Mouse (Mus musculus) CH12.LX (cell line): ENCODE measurements around the gene Daxx. TPM values are rescaled to one million over a fixed set of nuclear protein-coding genes. Genes with fewer than 3 reads are reported as not detected.
A peak's percentile ranks its signal among the peaks of the same experiment; 100 is the strongest.
"Not testable (repeated sequence)": the region's sequence is repeated elsewhere in the genome, so short reads cannot be mapped to it uniquely, and the experiment has no call there.

Experiments used
- DNase-seq: peaks from one replicate; pipeline ENCODE4 v3.0.0-alpha.2; 2013; ENCODE audit errors: extremely low read depth
- H3K27ac ChIP-seq: 2 replicates; pipeline ENCODE4 v1.5.1; 2012; ENCODE audit warnings: low read depth, mild to moderate bottlenecking, control low read depth, moderate library complexity; ENCODE audit not compliant: insufficient read depth
- H3K27me3 ChIP-seq: replicated peaks from 2 replicates; pipeline ENCODE3; 2012; ENCODE audit warnings: inconsistent platforms
- H3K36me3 ChIP-seq, 2 experiments: replicated peaks in 1 of 2; 2 replicates each; pipeline versions ENCODE3 to v1.6.1; 2012; ENCODE audit warnings: inconsistent platforms in 1 of 2, low read length in 1 of 2, mild to moderate bottlenecking in 1 of 2, mixed read lengths in 1 of 2, moderate library complexity in 1 of 2; ENCODE audit not compliant: control insufficient read depth in 1 of 2, insufficient read depth in 1 of 2
- H3K4me1 ChIP-seq, 2 experiments: 2 replicates each; pipeline ENCODE4 v1.6.1; 2012; ENCODE audit warnings: inconsistent platforms in 1 of 2, moderate library complexity in 1 of 2; ENCODE audit not compliant: insufficient read depth in 2 of 2, control insufficient read depth in 1 of 2
- H3K4me2 ChIP-seq: 2 replicates; pipeline ENCODE4 v1.6.1; 2012; ENCODE audit warnings: low read depth, mild to moderate bottlenecking, control low read depth; ENCODE audit not compliant: poor library complexity, insufficient read depth, severe bottlenecking
- H3K4me3 ChIP-seq, 3 experiments: fragments of 150-350 bp in 1 of 3; sonication (generic) in 1 of 3; replicated peaks in 1 of 3; 2 replicates each; pipeline versions ENCODE3 to v1.5.1; 2011 to 2012; ENCODE audit warnings: low read depth in 2 of 3, low read length in 2 of 3, mild to moderate bottlenecking in 2 of 3, moderate library complexity in 2 of 3, control low read depth in 1 of 3, improper control_type of control experiment in 1 of 3, inconsistent platforms in 1 of 3, mixed read lengths in 1 of 3; ENCODE audit not compliant: poor library complexity in 1 of 3
- H3K79me2 ChIP-seq: replicated peaks from 2 replicates; pipeline ENCODE4 v1.6.1; 2012; ENCODE audit warnings: mild to moderate bottlenecking, moderate library complexity; ENCODE audit not compliant: control insufficient read depth, poor library complexity, insufficient read depth, severe bottlenecking; ENCODE audit errors: extremely low read depth
- H3K9ac ChIP-seq: 2 replicates; pipeline ENCODE4 v1.6.1; 2012; ENCODE audit warnings: low read depth, mild to moderate bottlenecking, control low read depth, moderate library complexity; ENCODE audit not compliant: insufficient read depth
- H3K9me3 ChIP-seq: replicated peaks from 2 replicates; pipeline ENCODE3; 2012; ENCODE audit warnings: low read length, inconsistent platforms, mixed read lengths
- CTCF ChIP-seq, 2 experiments: IDR thresholded peaks in 1 of 2; conservative IDR thresholded peaks in 1 of 2; 2 replicates each; pipeline ENCODE4 v1.5.1; 2011 to 2012; ENCODE audit warnings: low read depth in 2 of 2, low read length in 2 of 2, improper control_type of control experiment in 1 of 2, inconsistent platforms in 1 of 2, mild to moderate bottlenecking in 1 of 2, moderate library complexity in 1 of 2
- E2F4 ChIP-seq: IDR thresholded peaks from 2 replicates; pipeline ENCODE4 v1.6.1; 2011; ENCODE audit warnings: low read depth, low read length, improper control_type of control experiment; ENCODE audit not compliant: insufficient replicate concordance
- ELF1 ChIP-seq: IDR thresholded peaks from 2 replicates; pipeline ENCODE4 v1.6.1; 2014; ENCODE audit warnings: low read depth, mild to moderate bottlenecking, inconsistent platforms, low read length, improper control_type of control experiment
- EP300 ChIP-seq: IDR thresholded peaks from 2 replicates; pipeline ENCODE4 v1.6.1; 2011; ENCODE audit warnings: low read length, improper control_type of control experiment
- GABPA ChIP-seq: IDR thresholded peaks from 2 replicates; pipeline ENCODE4 v1.6.1; 2012; ENCODE audit warnings: low read depth, low read length, improper control_type of control experiment, inconsistent platforms; ENCODE audit not compliant: insufficient replicate concordance
- HCFC1 ChIP-seq: IDR thresholded peaks from 2 replicates; pipeline ENCODE4 v1.6.1; 2012; ENCODE audit warnings: low read depth, mild to moderate bottlenecking, inconsistent platforms, low read length, improper control_type of control experiment
- IRF4 ChIP-seq: IDR thresholded peaks from 2 replicates; pipeline ENCODE4 v1.6.1; 2014; ENCODE audit warnings: low read depth, mild to moderate bottlenecking, inconsistent platforms, low read length, improper control_type of control experiment
- JUND ChIP-seq: conservative IDR thresholded peaks from 2 replicates; pipeline ENCODE4 v1.6.1; 2011; ENCODE audit warnings: low read depth, low read length, improper control_type of control experiment
- MAFK ChIP-seq: IDR thresholded peaks from 2 replicates; pipeline ENCODE4 v1.6.1; 2011; ENCODE audit warnings: low read length, improper control_type of control experiment; ENCODE audit not compliant: insufficient replicate concordance
- MAZ ChIP-seq: IDR thresholded peaks from 2 replicates; pipeline ENCODE4 v1.6.1; 2012; ENCODE audit warnings: low read depth, mild to moderate bottlenecking, inconsistent platforms, low read length, improper control_type of control experiment, moderate library complexity
- MEF2A ChIP-seq: IDR thresholded peaks from 2 replicates; pipeline ENCODE4 v1.6.1; 2014; ENCODE audit warnings: low read depth, mild to moderate bottlenecking, inconsistent platforms, low read length, improper control_type of control experiment, borderline replicate concordance
- NELFE ChIP-seq: IDR thresholded peaks from 2 replicates; pipeline ENCODE4 v1.6.1; 2011; ENCODE audit warnings: low read depth, low read length, improper control_type of control experiment
- POLR2A ChIP-seq: IDR thresholded peaks from 2 replicates; pipeline ENCODE4 v1.6.1; 2011; ENCODE audit warnings: low read depth, mild to moderate bottlenecking, improper control_type of control experiment, low read length
- POLR2AphosphoS2 ChIP-seq: IDR thresholded peaks from 2 replicates; pipeline ENCODE4 v1.6.1; 2011; ENCODE audit warnings: low read depth, low read length, improper control_type of control experiment
- RAD21 ChIP-seq: IDR thresholded peaks from 2 replicates; pipeline ENCODE4 v1.6.1; 2011; ENCODE audit warnings: low read depth, mild to moderate bottlenecking, low read length, improper control_type of control experiment, moderate library complexity
- SIN3A ChIP-seq: IDR thresholded peaks from 2 replicates; pipeline ENCODE4 v1.6.1; 2012; ENCODE audit warnings: low read length, improper control_type of control experiment, inconsistent platforms
- ZNF384 ChIP-seq: IDR thresholded peaks from 2 replicates; pipeline ENCODE4 v1.6.1; 2012; ENCODE audit warnings: low read depth, low read length, improper control_type of control experiment, inconsistent platforms
- dilution Hi-C: fragments of 300-500 bp; cut with MboI; formaldehyde crosslinking; loops from 2 replicates; pipeline ENCODE4 v1.14.3; 2020; ENCODE audit warnings: low sequenced_read_pairs; ENCODE audit not compliant: extremely low pct_unique_long_range_greater_than_20kb, extremely low pct_ligation_motif_present
- in situ Hi-C: fragments of 300-500 bp; cut with MboI; formaldehyde crosslinking; loops from 3 replicates; pipeline ENCODE4 v1.14.3; 2019; ENCODE audit warnings: low sequenced_read_pairs, low pct_ligation_motif_present, low pct_unique_long_range_greater_than_20kb, mixed read lengths
- polyA plus RNA-seq: library from polyadenylated mRNA; unstranded; fragments of >175 nt; gene quantifications from 2 replicates; pipeline ENCODE4 v1.2.1, GENCODE M21; 2012; ENCODE audit warnings: low read depth; ENCODE audit not compliant: insufficient read length
- total RNA-seq, 2 experiments: library from RNA; depleted of rRNA; stranded (reverse); fragments of 300-350 nt in 1 of 2; fragments of >200 nt in 1 of 2; gene quantifications; 2 replicates each; pipeline ENCODE4 v1.2.3; 2012 to 2014

Gene Daxx
- total and polyA plus RNA-seq, 3 experiments: 32.3 to 53.0 (median 33.8) TPM

DNA sequence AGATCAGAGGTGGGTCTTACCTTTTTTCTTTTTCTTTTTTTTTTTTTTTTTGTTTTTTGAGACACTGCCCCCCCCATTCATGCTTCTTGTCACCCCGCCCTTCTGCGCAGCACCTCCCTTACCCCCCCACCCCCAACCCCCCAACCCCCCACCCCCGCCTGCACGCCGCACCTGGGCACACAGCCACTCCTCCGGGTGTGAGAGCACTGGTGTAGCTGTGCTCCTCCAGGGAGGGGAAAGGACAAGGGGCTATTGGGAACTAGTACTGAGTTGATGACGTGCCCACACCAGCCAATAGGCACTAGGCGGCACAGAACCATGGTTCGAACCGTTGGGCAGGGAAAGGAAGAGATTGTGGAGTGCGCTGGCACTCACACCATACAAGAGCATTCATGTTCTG is 34.8 kb upstream of the Daxx start:
- Histone ChIP-seq H3K27me3 (no peaks in the 10 kb centered on the region), H3K9me3 (no peaks in the 10 kb centered on the region), H3K79me2 (no peaks in the 10 kb centered on the region), H3K27ac (no peak overlapping the region), H3K4me2 (no peak overlapping the region)
- no peak for DNase-seq
- dilution Hi-C loops: no loop called here
- TF ChIP-seq MAFK: no peak
- no peak for TF ChIP-seq SIN3A
- no peak for TF ChIP-seq EP300
- TF ChIP-seq MEF2A: no peak
- no peak for TF ChIP-seq POLR2A
- no peak for TF ChIP-seq POLR2AphosphoS2
- TF ChIP-seq JUND: no peak
- no peak for TF ChIP-seq ELF1
- TF ChIP-seq HCFC1: no peak
- no peak for TF ChIP-seq IRF4
- no peak for TF ChIP-seq E2F4
- no peak for TF ChIP-seq GABPA
- no peak for TF ChIP-seq ZNF384
- no peak for TF ChIP-seq MAZ
- TF ChIP-seq NELFE: no peak
- TF ChIP-seq, all 38 proteins: peak for 0
- Histone ChIP-seq H3K9ac (no peak overlapping the region), H3K4me3 (no peak overlapping the region), H3K4me1 (no peaks in the 10 kb centered on the region), H3K36me3 (peaks cover 20 to 31% of the 10 kb centered on the region in 2 experiments)
- in situ Hi-C loops: no loop called here

DNA sequence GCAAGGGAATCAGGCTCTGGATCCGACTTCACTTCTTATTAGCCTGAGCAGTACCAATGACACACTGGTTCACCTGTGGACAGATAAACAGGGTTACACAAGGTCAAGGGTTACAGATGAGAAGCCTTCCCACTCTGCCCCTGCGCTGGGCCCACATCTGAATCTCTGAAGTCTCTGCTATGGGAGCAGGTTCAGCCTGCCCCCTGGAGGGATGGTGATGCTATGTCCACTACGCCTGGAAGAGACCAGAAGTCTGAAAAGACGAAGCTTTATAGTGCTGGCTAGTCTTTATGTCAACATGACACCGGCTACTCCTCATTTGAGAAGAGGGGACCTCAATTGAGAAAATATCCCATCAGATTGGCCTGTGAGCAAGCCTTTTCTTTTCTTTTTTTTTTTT is 33.4 kb upstream of the Daxx start:
- dilution Hi-C loops: not testable (repeated sequence)
- peak; percentile 23 for DNase-seq
- TF ChIP-seq RAD21 (peak; percentile 10), ZNF384 (0 out of 2 replicates have a peak, but pooled peaks have one; percentile 28), CTCF (conservative IDR thresholded peaks at IDR 0.05 in 1 of 2, IDR thresholded peaks at IDR 0.05 in 1 of 2; ENCODE audit: low read depth in 2 of 2, low read length in 2 of 2) (peak in 1 of 2 experiments; percentile 43; a peak in 2 of 4 replicates)
- TF ChIP-seq, all 38 proteins: peak for 3; not testable (repeated sequence) for 35
- in situ Hi-C loops, H3K9ac ChIP-seq, H3K4me2 ChIP-seq, H3K4me3 ChIP-seq, H3K27ac ChIP-seq, H3K79me2 ChIP-seq, H3K9me3 ChIP-seq, H3K4me1 ChIP-seq, H3K27me3 ChIP-seq: not testable (repeated sequence)
- peaks cover 28 to 38% of the 10 kb centered on the region in 2 experiments for H3K36me3 ChIP-seq

DNA sequence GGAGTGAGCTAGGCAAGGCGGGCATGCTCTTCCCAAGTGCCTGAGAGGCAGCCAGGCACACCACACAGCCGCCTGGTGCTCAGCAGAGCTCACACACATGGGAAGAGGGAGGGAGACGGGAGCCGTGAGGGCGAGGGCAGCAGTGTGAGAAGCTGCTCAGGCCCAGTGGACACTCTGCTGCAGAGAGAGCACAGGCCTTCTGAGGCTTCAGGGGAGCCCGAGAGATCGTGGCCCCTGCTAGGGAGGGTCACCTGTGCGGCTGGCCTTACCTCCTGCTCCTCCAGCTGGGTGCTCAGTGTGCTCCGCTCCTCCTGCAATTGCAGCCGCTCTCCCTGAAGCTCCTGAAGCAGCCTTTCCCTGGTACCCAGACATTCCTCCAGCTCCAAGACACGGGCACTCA is 24.9 kb upstream of the Daxx start:
- H3K9me3 ChIP-seq, dilution Hi-C loops, H3K4me3 ChIP-seq, H3K9ac ChIP-seq, in situ Hi-C loops, H3K4me2 ChIP-seq, H3K27me3 ChIP-seq, DNase-seq, H3K27ac ChIP-seq: not testable (repeated sequence)
- peaks cover 34 to 36% of the 10 kb centered on the region in 2 experiments for H3K36me3 ChIP-seq
- peaks cover 0 to 11% of the 10 kb centered on the region in 2 experiments; a peak in 1 of 4 replicates for H3K4me1 ChIP-seq
- peaks cover 23% of the 10 kb centered on the region for H3K79me2 ChIP-seq

DNA sequence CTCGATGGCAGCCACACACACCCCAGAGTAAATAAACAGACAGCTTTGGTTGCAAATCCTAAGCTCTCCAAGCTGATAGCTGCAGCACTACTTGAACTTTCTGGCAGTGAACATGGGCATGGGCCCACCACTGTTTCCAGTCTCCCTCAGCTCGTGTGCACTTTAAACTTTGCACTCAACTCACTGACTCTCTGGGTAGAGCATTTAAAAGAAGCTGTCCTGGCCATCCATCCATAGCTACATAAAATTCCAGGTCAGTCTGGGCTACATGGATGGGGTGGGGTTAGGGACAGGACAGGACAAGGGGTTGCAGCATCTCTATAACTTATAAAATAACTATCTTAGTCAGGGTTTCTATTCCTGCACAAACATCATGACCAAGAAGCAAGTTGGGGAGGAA is 21.4 kb upstream of the Daxx start:
- H3K9me3 ChIP-seq, in situ Hi-C loops, H3K27me3 ChIP-seq, H3K4me2 ChIP-seq, DNase-seq, H3K27ac ChIP-seq, dilution Hi-C loops, H3K4me3 ChIP-seq, H3K9ac ChIP-seq: not testable (repeated sequence)
- H3K79me2 ChIP-seq: peaks cover 27% of the 10 kb centered on the region
- peaks cover 11 to 15% of the 10 kb centered on the region in 2 experiments for H3K36me3 ChIP-seq
- H3K4me1 ChIP-seq: peaks cover 0 to 11% of the 10 kb centered on the region in 2 experiments; a peak in 1 of 4 replicates
